Comparison of ENCODE assay signal across 19 mouse cellular contexts in genomic region chr11:48819614-48820307, GRCm38 (mm10). TPM values are rescaled to one million over a fixed set of nuclear protein-coding genes. Genes with fewer than 3 reads are reported as not detected.
DNase-seq lines count a peak whose midpoint lies in the region; ATAC-seq and TF ChIP-seq lines count a peak whose summit lies in the region.
"Had no signal": no experiment of that assay in that cellular context is flagged by ENCODE, and none has a peak within 500 bp of the region (broad histone marks: within the 10 kb centered on the region; RNA-seq: fewer than 3 reads in every experiment).

No protein-coding gene starts in this region.

- ATAC-seq in heart, embryonic 12.5 days (ENCODE audit: insufficient number of reproducible peaks, low FRiP score): no peak
- ATAC-seq in midbrain, embryonic 11.5 days (ENCODE audit: low FRiP score): no peak
- ATAC-seq in midbrain, postnatal 0 days (ENCODE audit: low FRiP score): no peak
- ATAC-seq in liver, embryonic 12.5 days: no peak
- no peak for ATAC-seq in hindbrain, embryonic 12.5 days (ENCODE audit: low FRiP score)
- no peak for ATAC-seq in forebrain, embryonic 12.5 days (ENCODE audit: low FRiP score)
- ATAC-seq: hindbrain, postnatal 0 days; midbrain, embryonic 15.5 days had no signal

- H3K4me3 ChIP-seq in heart, embryonic 12.5 days: no peak overlapping the region
- H3K4me3 ChIP-seq in midbrain, embryonic 11.5 days (ENCODE audit: low read depth, low read length): no peak overlapping the region
- no peak overlapping the region for H3K4me3 ChIP-seq in midbrain, postnatal 0 days (ENCODE audit: low read depth, low read length)
- no peak overlapping the region for H3K4me3 ChIP-seq in liver, embryonic 12.5 days
- H3K4me3 ChIP-seq in hindbrain, embryonic 12.5 days: no peak overlapping the region
- no peak overlapping the region for H3K4me3 ChIP-seq in kidney, adult 2 months (ENCODE audit: insufficient read depth, low read depth, low read length)
- no peak overlapping the region for H3K4me3 ChIP-seq in forebrain, embryonic 12.5 days (replicated peaks)
- H3K4me3 ChIP-seq: lung, embryonic 15.5 days; midbrain, embryonic 15.5 days had no signal

- no peaks in the 10 kb centered on the region for H3K36me3 ChIP-seq in heart, embryonic 12.5 days
- no peaks in the 10 kb centered on the region for H3K36me3 ChIP-seq in midbrain, embryonic 11.5 days (ENCODE audit: control insufficient read depth, insufficient read depth, low read length)
- no peaks in the 10 kb centered on the region for H3K36me3 ChIP-seq in midbrain, postnatal 0 days (ENCODE audit: insufficient read depth, low read length)
- peaks cover 11% of the 10 kb centered on the region for H3K36me3 ChIP-seq in liver, embryonic 12.5 days
- H3K36me3 ChIP-seq in hindbrain, embryonic 12.5 days: no peaks in the 10 kb centered on the region
- no peaks in the 10 kb centered on the region for H3K36me3 ChIP-seq in kidney, adult 2 months (ENCODE audit: control insufficient read depth, insufficient read depth, low read length)
- H3K36me3 ChIP-seq in forebrain, embryonic 12.5 days (replicated peaks): peaks cover 6% of the 10 kb centered on the region; the same call in 1 of the 2 replicates
- H3K36me3 ChIP-seq: lung, embryonic 15.5 days; midbrain, embryonic 15.5 days had no signal

- peak overlapping the region; percentile 70; the same call in 1 of the 2 replicates for H3K27ac ChIP-seq in heart, embryonic 12.5 days (ENCODE audit: poor library complexity, severe bottlenecking)
- no peak overlapping the region for H3K27ac ChIP-seq in midbrain, embryonic 11.5 days (ENCODE audit: low read depth, low read length)
- H3K27ac ChIP-seq in midbrain, postnatal 0 days (ENCODE audit: low read depth, low read length): no peak overlapping the region
- peak overlapping the region; percentile 43; the same call in 1 of the 2 replicates for H3K27ac ChIP-seq in liver, embryonic 12.5 days
- no peak overlapping the region for H3K27ac ChIP-seq in hindbrain, embryonic 12.5 days
- no peak overlapping the region; the same call in 1 of the 2 replicates for H3K27ac ChIP-seq in kidney, adult 2 months (ENCODE audit: insufficient read depth, low read depth, low read length)
- no peak overlapping the region for H3K27ac ChIP-seq in forebrain, embryonic 12.5 days
- H3K27ac ChIP-seq: hindbrain, postnatal 0 days; lung, embryonic 15.5 days had no signal

- no peak for DNase-seq in heart, adult 11 months
- peak; percentile 39 for DNase-seq in midbrain, embryonic 11.5 days (ENCODE audit: low spot score, missing footprints)
- no peak for DNase-seq in midbrain, postnatal 0 days (ENCODE audit: low spot score)
- no peak for DNase-seq in kidney, adult 2 months
- DNase-seq: adrenal gland, adult 8-10 months; cerebellum, postnatal 10 days; gastrocnemius, postnatal 25 days; heart, postnatal 14 days; kidney, adult 8-10 months; kidney, postnatal 25 days; right cerebral cortex, adult 18-20 months; thymus, adult 2 months had no signal

- peaks cover 8% of the 10 kb centered on the region for H3K27me3 ChIP-seq in heart, embryonic 12.5 days (replicated peaks)
- H3K27me3 ChIP-seq in midbrain, embryonic 11.5 days (ENCODE audit: control insufficient read depth, insufficient read depth, low read length): peaks cover 10% of the 10 kb centered on the region
- H3K27me3 ChIP-seq in midbrain, postnatal 0 days (ENCODE audit: insufficient read depth, low read length): no peaks in the 10 kb centered on the region
- H3K27me3 ChIP-seq in liver, embryonic 12.5 days (replicated peaks): peaks cover 11% of the 10 kb centered on the region
- H3K27me3 ChIP-seq in hindbrain, embryonic 12.5 days: peaks cover 19% of the 10 kb centered on the region
- H3K27me3 ChIP-seq in kidney, adult 2 months (replicated peaks; ENCODE audit: control insufficient read depth, insufficient read depth, low read length): no peaks in the 10 kb centered on the region
- H3K27me3 ChIP-seq in forebrain, embryonic 12.5 days: peaks cover 16% of the 10 kb centered on the region

- WGBS in heart, embryonic 12.5 days: 57% methylated on average over 7 of the region's 7 CpGs
- 78% methylated on average over 7 of the region's 7 CpGs for WGBS in midbrain, embryonic 11.5 days
- 82% methylated on average over 7 of the region's 7 CpGs for WGBS in midbrain, postnatal 0 days
- WGBS in liver, embryonic 12.5 days (ENCODE audit: insufficient replicate concordance): 39% methylated on average over 7 of the region's 7 CpGs
- WGBS in hindbrain, embryonic 12.5 days: 78% methylated on average over 7 of the region's 7 CpGs
- 77% methylated on average over 7 of the region's 7 CpGs for WGBS in kidney, adult 2 months
- WGBS in forebrain, embryonic 12.5 days: 77% methylated on average over 7 of the region's 7 CpGs

- no peaks in the 10 kb centered on the region for H3K9me3 ChIP-seq in heart, embryonic 12.5 days (replicated peaks)
- no peaks in the 10 kb centered on the region for H3K9me3 ChIP-seq in midbrain, embryonic 11.5 days (ENCODE audit: control insufficient read depth, low read length)
- no peaks in the 10 kb centered on the region for H3K9me3 ChIP-seq in midbrain, postnatal 0 days (ENCODE audit: low read length)
- no peaks in the 10 kb centered on the region for H3K9me3 ChIP-seq in liver, embryonic 12.5 days (replicated peaks)
- H3K9me3 ChIP-seq in hindbrain, embryonic 12.5 days (replicated peaks): no peaks in the 10 kb centered on the region
- H3K9me3 ChIP-seq in forebrain, embryonic 12.5 days: no peaks in the 10 kb centered on the region
- H3K9me3 ChIP-seq: lung, embryonic 15.5 days; midbrain, embryonic 15.5 days had no signal

- TF ChIP-seq POLR2A in kidney, adult 2 months (IDR thresholded peaks at IDR 0.05; ENCODE audit: low read depth, low read length): no peak

- H3K4me1 ChIP-seq in heart, embryonic 12.5 days (replicated peaks): peaks cover 23% of the 10 kb centered on the region
- H3K4me1 ChIP-seq in midbrain, embryonic 11.5 days (ENCODE audit: control insufficient read depth, insufficient read depth, low read length): peaks cover 12% of the 10 kb centered on the region
- H3K4me1 ChIP-seq in midbrain, postnatal 0 days (ENCODE audit: insufficient read depth, low read length): peaks cover 15% of the 10 kb centered on the region; the same call in 1 of the 2 replicates
- peaks cover 61% of the 10 kb centered on the region for H3K4me1 ChIP-seq in liver, embryonic 12.5 days
- H3K4me1 ChIP-seq in hindbrain, embryonic 12.5 days: peaks cover 28% of the 10 kb centered on the region
- H3K4me1 ChIP-seq in kidney, adult 2 months (ENCODE audit: control insufficient read depth, insufficient read depth, low read length): peaks cover 10% of the 10 kb centered on the region
- H3K4me1 ChIP-seq in forebrain, embryonic 12.5 days: peaks cover 26% of the 10 kb centered on the region

- TF ChIP-seq CTCF in midbrain, postnatal 0 days (IDR thresholded peaks at IDR 0.05): no peak
- no peak for TF ChIP-seq CTCF in kidney, adult 2 months (conservative IDR thresholded peaks at IDR 0.05; ENCODE audit: insufficient read depth, insufficient read length, low read depth, low read length)

- no peak overlapping the region for H3K9ac ChIP-seq in heart, embryonic 12.5 days
- no peak overlapping the region for H3K9ac ChIP-seq in midbrain, embryonic 11.5 days (ENCODE audit: low read length)
- no peak overlapping the region for H3K9ac ChIP-seq in midbrain, postnatal 0 days (replicated peaks; ENCODE audit: low read length, poor library complexity, severe bottlenecking)
- H3K9ac ChIP-seq in liver, embryonic 12.5 days: no peak overlapping the region
- H3K9ac ChIP-seq in hindbrain, embryonic 12.5 days: no peak overlapping the region
- no peak overlapping the region for H3K9ac ChIP-seq in forebrain, embryonic 12.5 days
- H3K9ac ChIP-seq: lung, embryonic 15.5 days; midbrain, embryonic 15.5 days had no signal

- H3K4me2 ChIP-seq in heart, embryonic 12.5 days: no peak overlapping the region
- no peak overlapping the region for H3K4me2 ChIP-seq in midbrain, embryonic 11.5 days
- no peak overlapping the region for H3K4me2 ChIP-seq in midbrain, postnatal 0 days (ENCODE audit: low read depth, low read length, poor library complexity, severe bottlenecking)
- H3K4me2 ChIP-seq in liver, embryonic 12.5 days: no peak overlapping the region
- H3K4me2 ChIP-seq in hindbrain, embryonic 12.5 days (replicated peaks): no peak overlapping the region
- no peak overlapping the region for H3K4me2 ChIP-seq in forebrain, embryonic 12.5 days
- H3K4me2 ChIP-seq: midbrain, embryonic 15.5 days had no signal

RNA-seq across cellular contexts. Expression of gene Trim41, which starts 2.6 kb away (rescaled TPM):
- 4.3 and 4.4 TPM in 2 replicates for polyA plus RNA-seq in heart, embryonic 12.5 days (2016; fragmentation: Nextera tagmentation; extraction: Ambion mirVana)
- 3.6 and 3.9 TPM in 2 replicates for polyA plus RNA-seq in midbrain, embryonic 11.5 days (2014; fragmentation: Nextera tagmentation; extraction: Ambion mirVana)
- total RNA-seq in midbrain, postnatal 0 days (2014; rRNA removed): 38.9 and 41.5 TPM in 2 replicates
- polyA plus RNA-seq in midbrain, postnatal 0 days (2015; fragmentation: Nextera tagmentation; extraction: Ambion mirVana): 5.0 and 5.1 TPM in 2 replicates
- 2.1 and 2.3 TPM in 2 replicates for polyA plus RNA-seq in liver, embryonic 12.5 days (2016; fragmentation: Nextera tagmentation; extraction: Ambion mirVana)
- 6.4 and 7.1 TPM in 2 replicates for polyA plus RNA-seq in hindbrain, embryonic 12.5 days (2016; fragmentation: Nextera tagmentation; extraction: Ambion mirVana)
- polyA plus RNA-seq in kidney, adult 2 months (2012; rRNA removed): 26.3 and 27.3 TPM in 2 replicates
- 6.2 and 6.8 TPM in 2 replicates for polyA plus RNA-seq in forebrain, embryonic 12.5 days (2016; fragmentation: Nextera tagmentation; extraction: Ambion mirVana)

RNA-seq across cellular contexts. Expression of gene Trim7, which starts 6.2 kb away (rescaled TPM):
- polyA plus RNA-seq in heart, embryonic 12.5 days (2016; fragmentation: Nextera tagmentation; extraction: Ambion mirVana): 0.39 and 0.52 TPM in 2 replicates
- 0.40 and 0.73 TPM in 2 replicates for polyA plus RNA-seq in midbrain, embryonic 11.5 days (2014; fragmentation: Nextera tagmentation; extraction: Ambion mirVana)
- total RNA-seq in midbrain, postnatal 0 days (2014; rRNA removed): 7.7 and 8.6 TPM in 2 replicates
- polyA plus RNA-seq in midbrain, postnatal 0 days (2015; fragmentation: Nextera tagmentation; extraction: Ambion mirVana): 3.4 and 3.7 TPM in 2 replicates
- not detected in 2 replicates for polyA plus RNA-seq in liver, embryonic 12.5 days (2016; fragmentation: Nextera tagmentation; extraction: Ambion mirVana)
- 0.70 and 1.6 TPM in 2 replicates for polyA plus RNA-seq in hindbrain, embryonic 12.5 days (2016; fragmentation: Nextera tagmentation; extraction: Ambion mirVana)
- polyA plus RNA-seq in kidney, adult 2 months (2012; rRNA removed): 80.3 and 98.8 TPM in 2 replicates
- 0.76 and 1.00 TPM in 2 replicates for polyA plus RNA-seq in forebrain, embryonic 12.5 days (2016; fragmentation: Nextera tagmentation; extraction: Ambion mirVana)

RNA-seq across cellular contexts. Expression of gene Gm12184, which starts 6.7 kb away (rescaled TPM):
- 3.3 and 5.3 TPM in 2 replicates for polyA plus RNA-seq in heart, embryonic 12.5 days (2016; fragmentation: Nextera tagmentation; extraction: Ambion mirVana)
- 7.4 and 11.5 TPM in 2 replicates for polyA plus RNA-seq in midbrain, embryonic 11.5 days (2014; fragmentation: Nextera tagmentation; extraction: Ambion mirVana)
- 4.3 and 8.2 TPM in 2 replicates for total RNA-seq in midbrain, postnatal 0 days (2014; rRNA removed)
- 2.4 and 3.0 TPM in 2 replicates for polyA plus RNA-seq in midbrain, postnatal 0 days (2015; fragmentation: Nextera tagmentation; extraction: Ambion mirVana)
- polyA plus RNA-seq in liver, embryonic 12.5 days (2016; fragmentation: Nextera tagmentation; extraction: Ambion mirVana): 4.1 and 5.0 TPM in 2 replicates
- polyA plus RNA-seq in hindbrain, embryonic 12.5 days (2016; fragmentation: Nextera tagmentation; extraction: Ambion mirVana): 7.2 and 10.0 TPM in 2 replicates
- 9.7 and 10.4 TPM in 2 replicates for polyA plus RNA-seq in kidney, adult 2 months (2012; rRNA removed)
- polyA plus RNA-seq in forebrain, embryonic 12.5 days (2016; fragmentation: Nextera tagmentation; extraction: Ambion mirVana): 6.8 and 9.4 TPM in 2 replicates

RNA-seq across cellular contexts. Expression of gene Rack1, which starts 19.6 kb away (rescaled TPM):
- 397 and 428 TPM in 2 replicates for polyA plus RNA-seq in heart, embryonic 12.5 days (2016; fragmentation: Nextera tagmentation; extraction: Ambion mirVana)
- 592 and 633 TPM in 2 replicates for polyA plus RNA-seq in midbrain, embryonic 11.5 days (2014; fragmentation: Nextera tagmentation; extraction: Ambion mirVana)
- 932 and 1,043 TPM in 2 replicates for total RNA-seq in midbrain, postnatal 0 days (2014; rRNA removed)
- polyA plus RNA-seq in midbrain, postnatal 0 days (2015; fragmentation: Nextera tagmentation; extraction: Ambion mirVana): 317 and 331 TPM in 2 replicates
- polyA plus RNA-seq in liver, embryonic 12.5 days (2016; fragmentation: Nextera tagmentation; extraction: Ambion mirVana): 735 and 768 TPM in 2 replicates
- 442 and 512 TPM in 2 replicates for polyA plus RNA-seq in hindbrain, embryonic 12.5 days (2016; fragmentation: Nextera tagmentation; extraction: Ambion mirVana)
- 1,151 and 1,243 TPM in 2 replicates for polyA plus RNA-seq in kidney, adult 2 months (2012; rRNA removed)
- polyA plus RNA-seq in forebrain, embryonic 12.5 days (2016; fragmentation: Nextera tagmentation; extraction: Ambion mirVana): 512 and 565 TPM in 2 replicates

RNA-seq across cellular contexts. Expression of gene Irgm1, which starts 51.7 kb away (rescaled TPM):
- polyA plus RNA-seq in heart, embryonic 12.5 days (2016; fragmentation: Nextera tagmentation; extraction: Ambion mirVana): 7.6 and 7.7 TPM in 2 replicates
- polyA plus RNA-seq in midbrain, embryonic 11.5 days (2014; fragmentation: Nextera tagmentation; extraction: Ambion mirVana): 2.2 and 2.3 TPM in 2 replicates
- total RNA-seq in midbrain, postnatal 0 days (2014; rRNA removed): 6.2 and 7.6 TPM in 2 replicates
- 4.9 and 5.8 TPM in 2 replicates for polyA plus RNA-seq in midbrain, postnatal 0 days (2015; fragmentation: Nextera tagmentation; extraction: Ambion mirVana)
- 16.3 and 16.5 TPM in 2 replicates for polyA plus RNA-seq in liver, embryonic 12.5 days (2016; fragmentation: Nextera tagmentation; extraction: Ambion mirVana)
- polyA plus RNA-seq in hindbrain, embryonic 12.5 days (2016; fragmentation: Nextera tagmentation; extraction: Ambion mirVana): 3.0 and 3.9 TPM in 2 replicates
- polyA plus RNA-seq in kidney, adult 2 months (2012; rRNA removed): 24.4 and 28.2 TPM in 2 replicates
- 1.2 and 1.8 TPM in 2 replicates for polyA plus RNA-seq in forebrain, embryonic 12.5 days (2016; fragmentation: Nextera tagmentation; extraction: Ambion mirVana)

Comparison
In these comparisons a context has a peak if more than half of its experiments do, and no peak if none do; other contexts are left out.
1. H3K27ac ChIP-seq: peak in heart, embryonic 12.5 days (single experiment) and liver, embryonic 12.5 days (single experiment); none in midbrain, embryonic 11.5 days (single experiment), midbrain, postnatal 0 days (single experiment), hindbrain, embryonic 12.5 days (single experiment), kidney, adult 2 months (single experiment) and forebrain, embryonic 12.5 days (single experiment).
2. RNA of gene Trim7, which starts 6.2 kb away (polyA plus RNA-seq): 80.3 to 98.8 TPM in kidney, adult 2 months; 3.4 to 3.7 TPM in midbrain, postnatal 0 days, 0.76 to 1.00 TPM in forebrain, embryonic 12.5 days, 0.70 to 1.6 TPM in hindbrain, embryonic 12.5 days, 0.39 to 0.52 TPM in heart, embryonic 12.5 days, 0.40 to 0.73 TPM in midbrain, embryonic 11.5 days and not detected in liver, embryonic 12.5 days; every median in the first group is over 10 times any median in the second.